Mouse (Mus musculus) lung, postnatal 14 days (tissue): ENCODE measurements around the gene Sox2.

Experiments
- DNase-seq: peaks from one replicate; pipeline ENCODE4 v3.0.0; 2021

Sox2 gene

GRCm38 (mm10) chr3:34646169-34646568 is 4.0 kb upstream of the Sox2 start:
- no peak for DNase-seq

- peak; percentile 87 for DNase-seq
These were observed 2.5 kb upstream of the Sox2 start for GRCm38 (mm10) chr3:34647688-34648087.

- DNase-seq = no peak
These were observed 1.9 kb upstream of the Sox2 start for GRCm38 (mm10) chr3:34648105-34648832.

- no peak for DNase-seq
These were observed 1.1 kb upstream of the Sox2 start for GRCm38 (mm10) chr3:34648833-34649719.

GRCm38 (mm10) chr3:34650621-34651361 is 586 bp downstream of the Sox2 start:
- no peak for DNase-seq

- DNase-seq = no peak
These were observed 1.4 kb downstream of the Sox2 start for GRCm38 (mm10) chr3:34651486-34652170.

- DNase-seq = no peak
These were observed 2.4 kb downstream of the Sox2 start for GRCm38 (mm10) chr3:34652616-34653015.

GRCm38 (mm10) chr3:34653235-34653976 is 3.2 kb downstream of the Sox2 start:
- DNase-seq = no peak

- DNase-seq = no peak
These were observed 3.8 kb downstream of the Sox2 start for GRCm38 (mm10) chr3:34653977-34654500.

- no peak for DNase-seq
These were observed 4.6 kb downstream of the Sox2 start for GRCm38 (mm10) chr3:34654781-34655180.

GRCm38 (mm10) chr3:34655311-34656075 is 5.3 kb downstream of the Sox2 start:
- DNase-seq = no peak

- no peak for DNase-seq
These were observed 5.9 kb downstream of the Sox2 start for GRCm38 (mm10) chr3:34656153-34656552.

GRCm38 (mm10) chr3:34656813-34657700 is 6.9 kb downstream of the Sox2 start:
- DNase-seq = no peak

GRCm38 (mm10) chr3:34657701-34658090 is 7.5 kb downstream of the Sox2 start:
- no peak for DNase-seq

GRCm38 (mm10) chr3:34658241-34658965 is 8.2 kb downstream of the Sox2 start:
- no peak for DNase-seq

GRCm38 (mm10) chr3:34658966-34659535 is 8.8 kb downstream of the Sox2 start:
- DNase-seq = no peak

- DNase-seq = no peak
These were observed 9.7 kb downstream of the Sox2 start for GRCm38 (mm10) chr3:34659861-34660260.

GRCm38 (mm10) chr3:34660542-34661290 is 10.5 kb downstream of the Sox2 start:
- DNase-seq = no peak
